Mouse (Mus musculus) embryonic facial prominence, embryonic 12.5 days (tissue): Measurements from ENCODE around the gene Tfe3. TPM values are rescaled to one million over a fixed set of nuclear protein-coding genes. Genes with fewer than 3 reads are reported as not detected.
A peak's percentile ranks its signal among the peaks of the same experiment; 100 is the strongest.
"Not testable (repeated sequence)": the region's sequence is repeated elsewhere in the genome, so short reads cannot be mapped to it uniquely, and the experiment has no call there.

Experiments
- ATAC-seq: fragments of 200-750 bp; cut with Nextera tagmentation; 2 replicates; pipeline ENCODE4 v1.8.0; 2017; ENCODE audit not compliant: insufficient number of reproducible peaks, insufficient read depth, low FRiP score, low TSS enrichment
- H3K27ac ChIP-seq: fragments of 300-500 bp; sonication (generic); 2 replicates; pipeline ENCODE4 v1.5.1; 2016; ENCODE audit warnings: mild to moderate bottlenecking
- H3K27me3 ChIP-seq: fragments of 300-500 bp; sonication (generic); 2 replicates; pipeline ENCODE4 v1.6.1; 2016; ENCODE audit warnings: mild to moderate bottlenecking, moderate library complexity
- H3K36me3 ChIP-seq: fragments of 300-500 bp; sonication (generic); 2 replicates; pipeline ENCODE4 v1.6.1; 2016; ENCODE audit warnings: mild to moderate bottlenecking
- H3K4me1 ChIP-seq: fragments of 300-500 bp; sonication (generic); 2 replicates; pipeline ENCODE4 v1.6.1; 2016
- H3K4me2 ChIP-seq: fragments of 300-500 bp; sonication (generic); replicated peaks from 2 replicates; pipeline ENCODE4 v1.6.1; 2016; ENCODE audit warnings: mild to moderate bottlenecking, moderate library complexity
- H3K4me3 ChIP-seq: fragments of 300-500 bp; sonication (generic); 2 replicates; pipeline ENCODE4 v1.5.1; 2016; ENCODE audit warnings: mild to moderate bottlenecking
- H3K9ac ChIP-seq: fragments of 300-500 bp; sonication (generic); 2 replicates; pipeline ENCODE4 v1.6.1; 2016; ENCODE audit warnings: mild to moderate bottlenecking, moderate library complexity
- H3K9me3 ChIP-seq: fragments of 300-500 bp; sonication (generic); 2 replicates; pipeline ENCODE4 v1.6.1; 2016; ENCODE audit warnings: mild to moderate bottlenecking, moderate library complexity
- WGBS: fragments of 180-500 bp; shearing (Covaris S2); methylation state at CpG from one replicate; pipeline ENCODE4 v1.1.7; 2016; 5-methylcytosine and 5-hydroxymethylcytosine counted together
- polyA plus RNA-seq: library from polyadenylated mRNA; unstranded; fragments of >200 nt; fragmentation: Nextera tagmentation; extraction: Ambion mirVana; gene quantifications from 2 replicates; pipeline ENCODE4 v1.2.1, GENCODE M21; 2016

Tfe3 gene
- polyA plus RNA-seq, result 31.8 and 32.1 TPM in 2 replicates

DNA sequence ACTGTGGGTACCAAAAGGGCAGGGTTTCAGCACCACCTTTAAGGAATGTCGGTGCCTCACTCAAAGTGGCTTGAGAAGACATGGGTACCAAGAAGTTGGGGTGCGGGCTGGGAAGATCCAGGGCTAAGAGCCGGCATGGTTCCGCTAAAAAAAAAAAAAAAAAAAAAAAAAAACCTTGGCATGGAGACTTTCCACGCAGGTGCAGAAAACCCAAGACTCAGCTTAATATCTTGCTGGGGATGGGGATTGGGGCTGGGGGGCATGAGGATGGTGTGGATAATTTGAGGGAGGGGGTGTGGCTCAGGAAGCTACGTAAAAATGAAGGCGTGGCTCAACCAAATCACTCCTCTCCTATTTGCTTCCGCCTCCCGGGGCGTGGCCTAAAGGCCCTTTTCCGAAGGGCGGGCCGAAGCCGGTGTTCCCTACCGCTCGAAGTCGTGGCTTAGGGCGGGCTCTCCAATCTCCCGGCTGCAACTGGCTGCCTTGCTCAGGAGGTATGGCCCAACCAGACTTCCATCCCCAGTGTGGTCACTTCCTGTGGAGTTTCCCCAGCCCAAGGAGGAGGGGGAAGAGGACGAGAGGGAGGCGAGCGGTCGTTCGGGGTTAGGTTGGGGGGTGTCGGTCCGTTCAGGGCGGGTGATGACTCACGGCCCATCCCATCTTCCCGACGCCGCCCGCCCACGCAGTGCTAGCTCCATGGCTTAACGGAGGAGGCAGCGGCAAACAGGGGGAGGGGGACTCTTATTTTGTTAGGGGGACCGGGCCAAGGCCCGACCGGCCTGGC lies at the start of gene Tfe3:
Gene Tfe3 (plus strand): TSS at position 424 of the 784 bp plus-strand sequence.
- H3K27ac ChIP-seq, result no peak within 1 kb of the TSS
- peak within 1 kb of the TSS; percentile 64 for H3K4me2 ChIP-seq
- H3K4me3 ChIP-seq, result peak within 1 kb of the TSS; percentile 62
- 0 out of 2 replicates have a peak, but pooled peaks cover 1% of the 10 kb centered on the region for H3K36me3 ChIP-seq
- peak; percentile 97 for ATAC-seq
- WGBS, result 20% methylated on average over 37 of the region's 38 CpGs
- no peaks in the 10 kb centered on the region for H3K9me3 ChIP-seq
- H3K4me1 ChIP-seq, result no peaks in the 10 kb centered on the region
- no peaks in the 10 kb centered on the region for H3K27me3 ChIP-seq
- H3K9ac ChIP-seq, result peak within 1 kb of the TSS; percentile 65

DNA sequence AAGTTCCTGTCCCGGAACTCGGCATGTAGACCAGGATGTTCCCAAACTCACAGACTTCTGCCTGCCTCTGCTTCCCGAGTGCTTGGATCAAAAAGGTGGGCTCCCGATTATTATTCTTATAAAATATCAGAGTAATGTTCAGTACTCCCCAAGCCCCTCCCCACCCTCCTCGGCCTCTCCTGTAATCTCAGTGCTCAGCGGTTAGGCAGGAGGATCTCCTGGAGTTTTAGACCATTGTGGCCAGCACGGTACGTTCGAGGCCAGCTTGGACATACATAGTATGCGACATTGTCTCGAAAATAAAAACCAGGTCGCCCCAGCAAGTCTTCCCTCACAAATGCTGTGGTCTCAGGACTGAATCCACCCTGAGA lies 48.6 kb upstream of the Tfe3 start:
- not testable (repeated sequence) for ATAC-seq, H3K9me3 ChIP-seq, H3K4me1 ChIP-seq, H3K27ac ChIP-seq, H3K36me3 ChIP-seq, H3K9ac ChIP-seq, H3K27me3 ChIP-seq
- peak overlapping the region; percentile 29 for H3K4me3 ChIP-seq
- 27% methylated on average over 6 of the region's 12 CpGs for WGBS
- peak overlapping the region; percentile 36 for H3K4me2 ChIP-seq

DNA sequence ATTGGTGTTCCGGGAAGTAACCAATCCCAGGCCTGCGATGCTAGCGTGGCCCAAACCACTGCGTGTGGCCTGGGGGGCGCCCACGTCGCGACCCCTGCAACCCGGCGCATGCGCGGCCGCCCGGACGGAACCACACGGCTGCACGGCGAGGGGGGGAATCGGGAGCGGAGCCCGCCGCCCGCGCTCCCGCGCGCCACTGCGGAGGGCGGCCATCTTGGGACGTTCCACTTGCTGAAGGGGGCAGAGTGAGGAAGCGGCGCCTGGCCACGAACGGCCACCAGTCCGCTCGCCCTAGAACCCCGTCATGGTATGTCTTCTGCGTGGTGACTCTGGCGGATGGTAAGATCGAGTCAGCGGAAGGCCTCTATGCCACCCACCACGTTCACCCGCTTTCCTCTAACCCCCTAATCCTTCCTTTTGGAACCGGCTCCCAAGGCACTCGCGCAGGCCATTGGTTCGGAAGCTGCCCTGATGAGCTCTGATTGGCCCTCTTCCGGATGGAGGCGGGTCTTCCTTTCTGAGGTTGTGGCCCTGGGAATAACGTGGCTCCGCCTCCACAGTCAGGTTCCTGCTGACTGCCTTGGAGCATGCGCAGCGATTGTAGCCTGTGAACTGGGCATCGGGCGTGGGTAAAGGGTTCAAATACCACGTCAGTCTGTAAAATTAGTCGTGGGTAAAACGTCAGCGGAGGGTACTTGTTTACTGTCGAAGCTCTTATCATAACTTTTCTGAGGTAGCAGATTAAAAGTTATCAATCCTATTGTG lies 48.0 kb upstream of the Tfe3 start, which contains the start of gene Wdr45:
Gene Wdr45 (plus strand): TSS at position 199 of the 765 bp plus-strand sequence.
- peak; percentile 94 for ATAC-seq
- Histone ChIP-seq H3K4me3 (peak within 1 kb of the TSS; percentile 29), H3K4me2 (peak within 1 kb of the TSS; percentile 36)
- H3K9me3 ChIP-seq, H3K4me1 ChIP-seq, H3K27ac ChIP-seq, H3K27me3 ChIP-seq, H3K36me3 ChIP-seq, H3K9ac ChIP-seq: not testable (repeated sequence)
- 13% methylated on average over 38 of the region's 60 CpGs for WGBS

DNA sequence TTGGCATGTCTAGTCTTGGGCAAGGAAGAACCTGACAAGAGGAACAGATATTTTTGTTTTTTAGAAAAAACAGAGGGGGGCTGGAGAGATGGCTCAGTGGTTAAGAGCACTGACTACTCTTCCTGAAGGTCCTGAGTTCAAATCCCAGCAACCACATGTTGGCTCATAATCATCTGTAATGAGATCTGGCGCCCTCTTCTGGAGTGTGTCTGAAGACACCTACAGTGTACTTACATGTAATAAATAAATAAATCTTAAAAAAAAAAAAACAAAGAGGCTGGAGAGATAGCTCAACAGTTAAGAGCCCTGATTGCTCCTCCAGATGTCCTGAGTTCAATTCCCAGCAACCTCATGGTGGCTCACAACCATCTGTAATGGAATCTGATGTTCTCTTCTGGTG lies 46.3 kb upstream of the Tfe3 start:
- not testable (repeated sequence) for H3K4me2 ChIP-seq, H3K4me1 ChIP-seq, H3K9me3 ChIP-seq, H3K4me3 ChIP-seq, H3K9ac ChIP-seq, H3K27me3 ChIP-seq, ATAC-seq, H3K36me3 ChIP-seq, H3K27ac ChIP-seq
- 33% methylated on average over 1 of the region's 1 CpGs for WGBS

DNA sequence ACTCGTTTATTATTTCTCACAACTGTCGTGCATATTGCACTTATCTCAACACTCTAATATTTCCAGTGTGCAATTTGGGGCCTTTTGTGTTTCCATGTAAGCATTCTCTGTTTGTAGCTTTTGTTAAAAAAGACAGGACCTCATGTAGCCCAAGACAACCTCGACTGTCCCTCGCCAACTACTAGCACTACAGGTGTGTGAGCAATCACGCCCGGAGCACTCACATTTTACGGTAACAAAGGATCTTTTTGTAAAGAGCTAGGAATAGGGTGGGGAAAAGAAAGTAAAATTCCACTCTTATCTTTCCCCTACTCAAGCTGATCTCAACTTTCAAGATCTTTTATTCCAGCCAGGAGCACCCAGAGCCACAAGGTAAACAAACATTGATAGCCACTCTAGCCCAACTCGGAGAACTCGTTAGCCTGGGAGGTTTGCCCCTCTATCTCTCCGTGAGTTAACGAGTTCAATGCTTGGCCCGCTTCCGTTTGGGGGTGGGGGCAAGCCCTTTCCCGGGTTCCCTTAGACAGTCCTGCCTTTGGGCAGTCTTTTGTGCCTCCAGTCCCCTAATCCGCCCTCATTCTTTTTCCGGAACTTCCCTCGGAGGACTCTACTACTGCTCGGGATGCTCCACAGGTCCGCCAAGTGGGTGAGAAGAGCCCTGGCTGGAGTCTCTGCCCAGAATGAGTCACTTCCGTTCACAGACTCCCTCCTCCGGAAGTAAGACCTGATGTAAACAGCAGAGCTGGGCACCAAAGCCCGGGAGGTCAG lies 40.7 kb upstream of the Tfe3 start, which contains the start of gene Gm45208:
Gene Gm45208 (plus strand): TSS at position 732 of the 768 bp plus-strand sequence.
- H3K9ac ChIP-seq, result peak within 1 kb of the TSS; percentile 56
- peak; percentile 87 for ATAC-seq
- H3K4me1 ChIP-seq, result no peaks in the 10 kb centered on the region
- 24% methylated on average over 22 of the region's 22 CpGs for WGBS
- no peaks in the 10 kb centered on the region for H3K9me3 ChIP-seq
- peak within 1 kb of the TSS; percentile 56 for H3K4me2 ChIP-seq
- H3K36me3 ChIP-seq, result peaks cover 8% of the 10 kb centered on the region
- H3K27me3 ChIP-seq, result no peaks in the 10 kb centered on the region
- H3K4me3 ChIP-seq, result peak within 1 kb of the TSS; percentile 59
- peak within 1 kb of the TSS; percentile 87 for H3K27ac ChIP-seq

DNA sequence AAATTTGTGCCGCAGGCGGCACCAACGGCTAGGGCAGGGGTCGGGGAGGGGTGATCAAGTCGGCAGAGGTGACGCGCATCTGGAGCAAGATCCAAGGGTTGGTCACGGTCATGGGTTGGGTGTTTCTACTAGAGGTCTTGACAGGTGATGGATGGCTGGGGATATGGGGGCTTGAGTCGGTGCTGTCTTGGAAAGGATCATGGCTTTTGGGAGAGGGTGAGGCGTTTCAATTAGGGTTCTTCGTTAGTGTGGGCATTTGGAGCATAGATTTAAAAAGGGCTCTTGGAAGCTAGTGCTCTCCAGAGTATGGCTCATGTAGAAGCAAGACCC lies 40.1 kb upstream of the Tfe3 start:
- WGBS, result 8% methylated on average over 11 of the region's 11 CpGs

DNA sequence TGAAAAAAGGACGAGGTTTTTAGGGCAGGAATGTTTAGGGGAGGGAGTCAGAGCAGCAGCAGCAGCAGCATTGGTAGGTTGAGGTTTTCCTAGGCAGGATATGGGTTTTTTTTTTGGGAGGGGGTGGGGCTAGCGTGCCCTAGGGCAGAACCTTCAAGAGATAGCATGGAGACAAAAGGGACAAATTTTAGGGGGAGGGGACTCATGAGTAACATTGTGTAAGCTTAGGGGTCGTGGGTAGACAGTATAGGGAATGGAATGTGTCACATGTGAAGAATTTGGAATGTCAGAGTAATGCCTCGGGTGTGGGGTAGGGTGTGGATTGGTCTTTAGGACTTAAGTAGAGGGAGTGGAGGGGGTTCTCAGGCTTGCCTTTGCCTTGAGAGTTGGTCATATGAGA lies 39.7 kb upstream of the Tfe3 start:
- Histone ChIP-seq H3K27ac (no peak overlapping the region), H3K4me2 (peak overlapping the region; percentile 56), H3K36me3 (peaks cover 8% of the 10 kb centered on the region), H3K27me3 (no peaks in the 10 kb centered on the region), H3K4me3 (peak overlapping the region; percentile 59), H3K9me3 (no peaks in the 10 kb centered on the region), H3K9ac (peak overlapping the region; percentile 56; the same call in 1 of the 2 replicates), H3K4me1 (no peaks in the 10 kb centered on the region)
- ATAC-seq, result no peak
- 18% methylated on average over 4 of the region's 4 CpGs for WGBS

More for the DNA sequence above, 40.1 kb upstream of the Tfe3 start:
- no peaks in the 10 kb centered on the region for H3K4me1 ChIP-seq
- ATAC-seq, result 0 out of 2 replicates have a peak, but pooled peaks have one; percentile 22
- H3K27me3 ChIP-seq, result no peaks in the 10 kb centered on the region
- H3K9me3 ChIP-seq, result no peaks in the 10 kb centered on the region
- peak overlapping the region; percentile 56 for H3K4me2 ChIP-seq
- H3K9ac ChIP-seq, result peak overlapping the region; percentile 56
- peak overlapping the region; percentile 59 for H3K4me3 ChIP-seq
- H3K36me3 ChIP-seq, result peaks cover 8% of the 10 kb centered on the region
- no peak overlapping the region for H3K27ac ChIP-seq

DNA sequence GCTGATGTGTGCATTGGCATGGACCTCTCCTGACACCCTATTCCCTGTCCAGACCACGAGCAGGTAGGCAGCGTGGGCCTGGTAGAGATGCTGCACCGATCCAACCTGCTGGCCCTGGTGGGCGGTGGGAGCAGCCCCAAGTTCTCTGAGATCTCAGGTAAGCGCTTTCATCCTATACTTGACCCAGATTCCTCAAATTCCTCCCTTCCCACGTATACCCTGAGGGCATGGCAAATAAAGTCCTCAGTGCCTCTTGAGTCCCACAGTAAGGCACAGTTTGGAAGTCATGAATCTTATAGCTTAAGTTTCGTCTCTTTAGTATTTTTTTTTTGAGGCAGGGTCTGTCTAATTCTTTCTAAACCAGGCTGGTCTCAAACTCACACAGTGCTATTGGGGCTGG lies 38.2 kb upstream of the Tfe3 start:
- Histone ChIP-seq H3K27me3 (no peaks in the 10 kb centered on the region), H3K4me1 (no peaks in the 10 kb centered on the region), H3K27ac (no peak overlapping the region), H3K4me3 (no peak overlapping the region), H3K9me3 (no peaks in the 10 kb centered on the region), H3K4me2 (no peak overlapping the region), H3K36me3 (peaks cover 8% of the 10 kb centered on the region), H3K9ac (no peak overlapping the region)
- WGBS, result 81% methylated on average over 7 of the region's 7 CpGs
- ATAC-seq, result no peak

DNA sequence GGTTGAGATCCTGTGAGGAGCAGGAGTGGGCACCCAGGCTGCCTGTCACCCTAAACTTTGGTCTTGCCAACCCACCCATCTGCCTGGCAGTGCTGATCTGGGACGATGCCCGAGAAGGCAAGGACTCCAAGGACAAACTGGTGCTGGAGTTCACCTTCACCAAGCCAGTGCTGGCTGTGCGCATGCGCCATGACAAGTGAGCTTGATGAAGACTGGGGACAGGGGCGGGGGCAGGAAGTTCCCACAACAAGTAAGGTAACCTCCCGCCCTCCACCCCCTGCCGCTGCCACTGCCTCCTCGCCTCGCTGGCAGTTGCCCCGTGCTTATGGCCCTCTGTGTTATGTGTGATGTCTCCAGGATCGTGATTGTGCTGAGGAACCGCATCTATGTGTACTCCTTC lies 36.5 kb upstream of the Tfe3 start:
- Histone ChIP-seq H3K9ac (no peak overlapping the region), H3K4me3 (no peak overlapping the region), H3K9me3 (no peaks in the 10 kb centered on the region), H3K27me3 (no peaks in the 10 kb centered on the region), H3K4me2 (no peak overlapping the region), H3K36me3 (peaks cover 8% of the 10 kb centered on the region), H3K27ac (no peak overlapping the region), H3K4me1 (no peaks in the 10 kb centered on the region)
- WGBS, result 85% methylated on average over 12 of the region's 12 CpGs
- ATAC-seq, result no peak

DNA sequence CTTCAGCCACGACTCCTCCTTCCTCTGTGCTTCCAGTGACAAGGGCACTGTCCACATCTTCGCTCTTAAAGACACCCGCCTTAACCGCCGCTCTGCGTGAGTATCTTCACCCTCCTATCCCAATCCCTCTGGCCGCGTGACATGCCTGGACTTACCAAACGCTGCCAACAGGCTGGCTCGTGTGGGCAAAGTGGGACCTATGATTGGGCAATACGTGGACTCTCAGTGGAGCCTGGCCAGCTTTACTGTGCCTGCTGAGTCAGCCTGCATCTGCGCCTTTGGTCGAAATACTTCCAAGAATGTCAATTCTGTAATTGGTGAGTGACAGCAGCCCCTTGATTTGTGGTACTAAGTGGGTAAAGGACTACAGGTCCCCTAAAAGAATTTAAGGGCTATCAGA lies 35.2 kb upstream of the Tfe3 start:
- Histone ChIP-seq H3K36me3 (peaks cover 8% of the 10 kb centered on the region), H3K9me3 (no peaks in the 10 kb centered on the region), H3K4me3 (no peak overlapping the region), H3K27me3 (no peaks in the 10 kb centered on the region), H3K9ac (no peak overlapping the region), H3K4me1 (no peaks in the 10 kb centered on the region), H3K27ac (no peak overlapping the region), H3K4me2 (no peak overlapping the region)
- ATAC-seq, result no peak
- WGBS, result 92% methylated on average over 13 of the region's 13 CpGs

DNA sequence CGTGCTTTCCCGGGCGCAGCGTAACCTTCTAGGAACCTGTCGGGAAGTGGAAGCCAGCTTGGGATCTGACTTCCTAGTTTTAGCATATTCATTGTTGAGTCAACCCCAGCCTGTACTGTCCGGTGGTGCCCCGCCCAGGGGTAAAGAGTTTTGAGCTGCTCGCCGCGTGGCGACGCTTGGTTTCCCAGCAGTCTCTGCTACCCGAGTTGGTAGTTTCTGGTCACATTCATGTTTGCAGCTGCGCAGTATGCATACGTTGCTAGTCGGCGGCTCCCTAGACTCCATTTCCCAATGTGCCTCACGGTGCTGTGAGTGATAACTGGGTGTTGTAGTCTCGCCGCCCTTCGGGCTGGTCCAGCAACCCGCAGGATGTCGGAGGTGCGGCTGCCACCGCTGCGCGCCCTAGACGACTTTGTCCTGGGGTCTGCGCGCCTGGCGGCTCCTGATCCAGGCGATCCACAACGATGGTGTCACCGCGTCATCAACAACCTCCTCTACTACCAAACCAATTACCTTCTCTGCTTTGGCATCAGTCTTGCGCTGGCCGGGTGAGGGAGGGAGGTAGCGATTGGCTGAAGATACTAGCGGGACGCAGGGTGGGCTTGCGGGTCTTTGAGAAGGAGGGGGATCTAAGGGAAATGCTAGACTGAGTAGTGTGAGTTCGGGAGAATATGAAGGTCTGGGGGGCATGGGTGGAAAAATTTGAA lies 34.0 kb upstream of the Tfe3 start, which contains the start of gene Praf2:
Gene Praf2 (plus strand): TSS at position 225 of the 707 bp plus-strand sequence.
- Histone ChIP-seq H3K9me3 (no peaks in the 10 kb centered on the region), H3K27ac (0 out of 2 replicates have a peak within 1 kb of the TSS, but pooled peaks have one; percentile 36), H3K4me3 (peak within 1 kb of the TSS; percentile 43), H3K36me3 (peaks cover 8% of the 10 kb centered on the region), H3K27me3 (no peaks in the 10 kb centered on the region), H3K9ac (peak within 1 kb of the TSS; percentile 40), H3K4me2 (peak within 1 kb of the TSS; percentile 54), H3K4me1 (no peaks in the 10 kb centered on the region)
- 21% methylated on average over 42 of the region's 42 CpGs for WGBS
- peak; percentile 89 for ATAC-seq
